Mouse (Mus musculus) forebrain, embryonic 12.5 days (tissue): ENCODE measurements around the gene Gse1. TPM values are rescaled to one million over a fixed set of nuclear protein-coding genes. Genes with fewer than 3 reads are reported as not detected.

Source experiments
- ATAC-seq: fragments of 200-750 bp; cut with Nextera tagmentation; 2 replicates; pipeline ENCODE4 v1.8.0; 2017; ENCODE audit warnings: moderate TSS enrichment; ENCODE audit not compliant: low FRiP score
- H3K27ac ChIP-seq: fragments of 300-500 bp; sonication (generic); 2 replicates; pipeline ENCODE4 v1.5.1; 2016; ENCODE audit warnings: mild to moderate bottlenecking
- H3K27me3 ChIP-seq: fragments of 300-500 bp; sonication (generic); 2 replicates; pipeline ENCODE4 v1.6.1; 2016; ENCODE audit warnings: mild to moderate bottlenecking
- H3K36me3 ChIP-seq: fragments of 300-500 bp; sonication (generic); replicated peaks from 2 replicates; pipeline ENCODE4 v1.6.1; 2016; ENCODE audit warnings: mild to moderate bottlenecking
- H3K4me1 ChIP-seq: fragments of 300-500 bp; sonication (generic); 2 replicates; pipeline ENCODE4 v1.6.1; 2016
- H3K4me2 ChIP-seq: fragments of 300-500 bp; sonication (generic); 2 replicates; pipeline ENCODE4 v1.6.1; 2016; ENCODE audit warnings: mild to moderate bottlenecking, moderate library complexity
- H3K4me3 ChIP-seq: fragments of 300-500 bp; sonication (generic); replicated peaks from 2 replicates; pipeline ENCODE4 v1.5.1; 2016; ENCODE audit warnings: mild to moderate bottlenecking
- H3K9ac ChIP-seq: fragments of 300-500 bp; sonication (generic); 2 replicates; pipeline ENCODE4 v1.6.1; 2016; ENCODE audit warnings: mild to moderate bottlenecking
- H3K9me3 ChIP-seq: fragments of 300-500 bp; sonication (generic); 2 replicates; pipeline ENCODE4 v1.6.1; 2016
- WGBS: fragments of 180-500 bp; shearing (Covaris S2); methylation state at CpG from one replicate; pipeline ENCODE4 v1.1.7; 2016; 5-methylcytosine and 5-hydroxymethylcytosine counted together
- polyA plus RNA-seq: library from polyadenylated mRNA; unstranded; fragments of >200 nt; fragmentation: Nextera tagmentation; extraction: Ambion mirVana; gene quantifications from 2 replicates; pipeline ENCODE4 v1.2.1, GENCODE M21; 2016

The Gse1 gene
- polyA plus RNA-seq, 1 experiment from 2014 or later = 20.4 TPM

DNA sequence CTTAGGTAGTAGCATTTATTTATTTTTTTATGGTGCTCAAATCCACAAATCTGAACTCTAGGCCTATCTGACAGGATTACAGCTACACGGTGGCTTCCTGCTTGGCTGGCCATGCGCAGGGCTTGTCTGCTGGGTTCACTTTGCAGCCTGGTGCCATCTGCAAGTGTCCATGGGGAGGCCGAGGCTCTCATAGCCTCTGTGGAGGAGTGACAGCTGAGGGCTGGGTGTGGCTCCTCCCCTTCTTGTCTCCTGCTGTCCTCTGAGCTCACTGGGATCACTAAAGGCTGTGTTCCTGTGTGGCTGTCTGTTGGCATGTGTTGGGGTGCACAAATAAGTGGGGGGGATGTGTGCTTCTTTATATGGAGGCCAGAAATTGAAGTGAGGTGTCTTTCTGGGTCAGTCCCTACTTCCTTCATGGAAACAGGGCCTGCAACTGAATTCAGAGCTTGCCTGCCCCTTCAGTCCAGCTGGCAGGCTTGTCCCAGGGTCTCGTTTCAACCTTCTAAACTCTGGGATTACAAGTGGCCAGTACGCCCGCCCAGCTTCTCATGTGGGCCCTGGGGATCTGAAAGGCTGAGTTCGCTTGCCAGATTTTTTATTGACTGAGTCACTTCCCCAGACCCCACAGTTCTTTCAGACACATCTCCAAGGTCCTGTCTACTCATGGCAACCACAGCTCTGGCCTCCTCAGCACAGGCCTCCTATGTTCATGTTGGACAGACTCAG is 12.7 kb upstream of the Gse1 start:
- peaks cover 44% of the 10 kb centered on the region for H3K4me1 ChIP-seq
- no peak for ATAC-seq
- H3K27ac ChIP-seq = peak overlapping the region; percentile 51; the same call in 1 of the 2 replicates

DNA sequence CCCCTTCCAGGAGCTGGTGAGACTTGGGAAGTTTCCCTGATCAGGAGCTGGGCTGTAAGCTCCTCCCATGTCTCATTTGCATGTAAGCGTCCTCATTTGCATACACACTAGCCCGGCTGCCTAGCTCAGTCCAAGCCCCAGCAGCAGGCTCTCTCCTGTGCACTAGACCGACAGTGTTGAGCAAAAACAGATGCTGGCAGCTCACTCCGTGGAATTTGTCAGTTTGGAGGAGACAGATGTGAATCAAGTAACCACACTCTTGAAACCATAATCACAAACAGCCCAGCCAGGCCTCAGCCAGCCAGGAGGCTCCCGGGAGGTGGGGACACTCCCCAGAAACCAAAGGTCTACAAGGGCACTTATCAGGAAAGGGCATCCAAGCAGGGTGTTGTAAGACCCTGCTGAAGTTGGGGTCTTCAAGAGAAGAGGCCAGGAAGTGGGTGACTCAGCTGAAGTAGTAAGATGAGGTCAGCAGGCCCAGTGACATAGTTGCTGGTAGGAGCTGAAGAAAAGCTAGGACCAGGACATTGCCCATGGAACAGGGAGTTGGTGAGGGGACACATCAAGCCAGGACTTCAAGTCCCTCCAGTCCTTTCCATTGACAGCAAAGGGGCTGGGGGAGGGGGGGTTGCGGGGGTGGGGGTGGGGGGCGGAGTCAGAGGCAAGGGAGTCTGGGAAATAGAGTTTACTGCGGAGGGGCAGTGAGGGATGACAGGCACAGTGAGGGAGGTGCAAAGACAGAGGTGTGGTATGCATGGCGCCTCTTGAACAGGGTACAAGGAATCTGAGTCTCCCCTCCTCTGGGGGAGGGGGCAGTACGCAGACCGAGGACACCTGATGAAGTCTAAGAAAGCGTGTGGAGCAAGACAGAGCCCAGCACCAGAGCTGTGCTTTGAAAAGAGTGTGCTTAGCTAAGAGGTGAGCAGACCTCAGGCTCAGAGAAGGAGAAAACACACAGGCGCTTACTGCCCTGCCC is 11.1 kb upstream of the Gse1 start:
- Histone ChIP-seq H3K27me3 (peaks cover 3% of the 10 kb centered on the region; the same call in 1 of the 2 replicates), H3K9me3 (no peaks in the 10 kb centered on the region), H3K36me3 (no peaks in the 10 kb centered on the region), H3K27ac (peak overlapping the region; percentile 68), H3K4me3 (no peak overlapping the region), H3K4me2 (peak overlapping the region; percentile 24; the same call in 1 of the 2 replicates), H3K4me1 (peaks cover 31% of the 10 kb centered on the region), H3K9ac (no peak overlapping the region)
- peak; percentile 87 for ATAC-seq
- 15% methylated on average over 13 of the region's 13 CpGs for WGBS

More for the DNA sequence above, 12.7 kb upstream of the Gse1 start:
- H3K27me3 ChIP-seq = peaks cover 3% of the 10 kb centered on the region; the same call in 1 of the 2 replicates
- no peak overlapping the region for H3K4me2 ChIP-seq
- H3K4me3 ChIP-seq = no peak overlapping the region
- H3K9me3 ChIP-seq = no peaks in the 10 kb centered on the region
- H3K36me3 ChIP-seq = no peaks in the 10 kb centered on the region
- no peak overlapping the region for H3K9ac ChIP-seq
- 53% methylated on average over 7 of the region's 7 CpGs for WGBS

- no peak overlapping the region for H3K9ac ChIP-seq
- 69% methylated on average over 11 of the region's 11 CpGs for WGBS
Observed at GRCm38 (mm10) chr8:120222548-120222947, 5.7 kb upstream of the Gse1 start.

GRCm38 (mm10) chr8:120224521-120225420 is 3.5 kb upstream of the Gse1 start:
- H3K36me3 ChIP-seq = no peaks in the 10 kb centered on the region
- 48% methylated on average over 10 of the region's 11 CpGs for WGBS
- peaks cover 59% of the 10 kb centered on the region for H3K4me1 ChIP-seq
- no peak for ATAC-seq
- H3K4me2 ChIP-seq = no peak overlapping the region
- no peaks in the 10 kb centered on the region for H3K9me3 ChIP-seq
- peak overlapping the region; percentile 26; the same call in 1 of the 2 replicates for H3K9ac ChIP-seq
- H3K27me3 ChIP-seq = peaks cover 11% of the 10 kb centered on the region
- no peak overlapping the region for H3K4me3 ChIP-seq
- H3K27ac ChIP-seq = peak overlapping the region; percentile 69

More at GRCm38 (mm10) chr8:120222548-120222947, 5.7 kb upstream of the Gse1 start:
- ATAC-seq = no peak
- Histone ChIP-seq H3K27me3 (no peaks in the 10 kb centered on the region), H3K27ac (no peak overlapping the region), H3K4me3 (no peak overlapping the region), H3K4me1 (peaks cover 47% of the 10 kb centered on the region), H3K9me3 (no peaks in the 10 kb centered on the region), H3K36me3 (no peaks in the 10 kb centered on the region), H3K4me2 (no peak overlapping the region)

DNA sequence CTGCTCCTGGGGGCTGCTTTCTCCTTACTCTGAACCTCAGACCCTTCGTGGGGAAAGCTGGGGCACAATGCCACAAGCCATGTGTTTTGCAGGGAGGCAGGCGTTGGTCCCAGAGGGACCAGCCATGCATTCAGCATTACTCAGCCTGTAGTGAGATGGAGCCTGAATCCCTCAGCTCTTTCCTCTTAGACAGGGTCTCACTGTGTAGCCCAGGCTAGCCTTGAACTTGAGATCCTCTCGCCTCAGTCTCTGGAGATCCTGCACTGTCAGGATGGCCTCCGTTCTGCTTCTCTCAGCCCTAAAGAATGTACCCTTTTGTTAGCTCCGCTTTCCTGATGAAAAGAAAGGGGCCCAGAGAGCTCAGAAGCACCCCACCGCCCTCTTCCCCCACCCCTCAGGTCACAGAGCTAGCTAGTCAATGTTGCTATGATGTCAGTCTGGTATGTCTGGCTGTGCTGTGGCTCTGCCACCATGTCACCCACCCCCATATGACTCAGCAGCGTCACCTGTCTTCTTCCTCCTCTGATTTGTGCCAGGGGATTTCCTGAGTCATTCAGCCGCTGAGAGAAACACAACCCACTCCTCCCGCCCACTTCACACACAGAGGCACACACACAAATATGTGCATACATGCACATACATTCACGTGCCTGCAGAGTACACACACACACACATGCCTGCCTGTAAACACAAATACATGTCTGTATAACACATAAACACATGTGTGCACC is 2.7 kb upstream of the Gse1 start:
- ATAC-seq = no peak; the same call in 1 of the 2 replicates
- no peaks in the 10 kb centered on the region for H3K9me3 ChIP-seq
- H3K27ac ChIP-seq = peak overlapping the region; percentile 69
- H3K4me2 ChIP-seq = no peak overlapping the region
- 0 out of 2 replicates have a peak overlapping the region, but pooled peaks have one; percentile 26 for H3K9ac ChIP-seq
- no peak overlapping the region for H3K4me3 ChIP-seq
- H3K36me3 ChIP-seq = no peaks in the 10 kb centered on the region
- 24% methylated on average over 10 of the region's 10 CpGs for WGBS
- H3K27me3 ChIP-seq = peaks cover 20% of the 10 kb centered on the region
- H3K4me1 ChIP-seq = peaks cover 67% of the 10 kb centered on the region

- no peaks in the 10 kb centered on the region for H3K36me3 ChIP-seq
- 53% methylated on average over 5 of the region's 5 CpGs for WGBS
- no peak overlapping the region; the same call in 1 of the 2 replicates for H3K9ac ChIP-seq
- H3K4me2 ChIP-seq = peak overlapping the region; percentile 96
- peaks cover 33% of the 10 kb centered on the region for H3K27me3 ChIP-seq
- ATAC-seq = no peak
- peaks cover 81% of the 10 kb centered on the region for H3K4me1 ChIP-seq
- no peak overlapping the region for H3K4me3 ChIP-seq
- no peaks in the 10 kb centered on the region for H3K9me3 ChIP-seq
- peak overlapping the region; percentile 77 for H3K27ac ChIP-seq
Observed at GRCm38 (mm10) chr8:120226700-120227577, 1.3 kb upstream of the Gse1 start.

GRCm38 (mm10) chr8:120227578-120227876 is 729 bp upstream of the Gse1 start:
- Histone ChIP-seq H3K4me1 (peaks cover 83% of the 10 kb centered on the region), H3K4me3 (peak overlapping the region; percentile 67), H3K9me3 (no peaks in the 10 kb centered on the region), H3K4me2 (peak overlapping the region; percentile 96), H3K27ac (peak overlapping the region; percentile 77), H3K27me3 (peaks cover 38% of the 10 kb centered on the region), H3K9ac (peak overlapping the region; percentile 71; the same call in 1 of the 2 replicates), H3K36me3 (no peaks in the 10 kb centered on the region)
- peak; percentile 15 for ATAC-seq

DNA sequence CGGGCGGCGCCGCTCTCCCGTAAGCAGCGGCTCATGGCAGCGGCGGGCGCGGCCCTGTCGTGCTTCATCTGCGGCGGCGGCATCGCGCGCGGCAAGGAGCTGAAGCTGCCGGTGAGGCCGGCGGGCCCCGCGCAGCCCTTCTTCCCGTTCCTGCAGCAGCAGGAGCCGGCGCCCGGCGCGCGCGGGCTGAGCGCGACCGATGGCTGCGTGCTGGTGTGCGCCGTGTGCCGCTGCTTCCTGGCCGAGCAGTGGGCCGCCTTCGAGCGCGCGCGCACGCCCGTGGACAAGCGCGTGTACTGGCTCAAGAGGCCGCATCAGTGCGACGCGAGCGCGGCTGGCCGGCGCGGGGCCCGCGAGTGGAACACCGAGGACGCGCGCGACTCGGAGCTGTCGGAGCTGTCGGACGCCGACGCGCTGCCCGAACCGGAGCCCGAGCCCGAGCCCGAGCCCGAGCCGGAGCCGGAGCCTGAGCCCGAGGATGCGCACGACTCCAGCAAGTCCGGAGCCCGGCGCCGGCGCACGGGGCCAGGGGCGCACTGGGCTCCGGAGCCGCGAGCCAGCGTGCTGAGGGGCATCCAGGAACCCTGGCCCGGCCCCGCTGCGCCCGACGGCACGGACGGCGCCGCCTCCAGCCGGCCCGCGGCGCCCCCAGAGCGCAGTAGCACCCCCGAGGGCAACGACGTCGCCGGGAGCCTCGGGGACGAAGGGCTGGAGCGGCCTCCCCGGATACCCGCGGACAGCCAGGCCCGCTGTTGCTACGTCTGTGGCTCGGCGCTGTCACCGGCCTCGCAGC is 721 bp downstream of the Gse1 start:
- no peaks in the 10 kb centered on the region for H3K36me3 ChIP-seq
- H3K27ac ChIP-seq = peak overlapping the region; percentile 77; the same call in 1 of the 2 replicates
- under 1% methylated on average over 104 of the region's 125 CpGs for WGBS
- peaks cover 50% of the 10 kb centered on the region for H3K27me3 ChIP-seq
- peaks cover 92% of the 10 kb centered on the region for H3K4me1 ChIP-seq
- peak overlapping the region; percentile 67 for H3K4me3 ChIP-seq
- H3K9ac ChIP-seq = peak overlapping the region; percentile 71
- ATAC-seq = peak; percentile 21; the same call in 1 of the 2 replicates
- H3K9me3 ChIP-seq = no peaks in the 10 kb centered on the region
- peak overlapping the region; percentile 96 for H3K4me2 ChIP-seq

DNA sequence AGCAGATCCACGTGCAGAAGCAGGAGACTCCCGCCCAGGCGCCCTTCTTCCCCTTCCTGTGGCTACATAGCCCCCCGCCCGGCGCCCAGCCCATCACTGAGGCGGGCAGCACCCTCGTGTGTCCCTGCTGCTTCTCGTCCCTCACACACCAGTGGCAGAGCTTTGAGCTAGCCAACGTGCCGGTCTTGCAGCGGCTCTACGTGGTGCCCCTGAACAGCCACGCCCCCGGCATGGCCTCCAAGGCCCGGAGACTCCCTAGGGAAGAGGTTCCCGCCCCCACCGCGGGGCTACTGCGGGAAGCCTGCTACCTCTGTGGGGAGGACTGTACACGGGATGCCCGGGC is 1.3 kb downstream of the Gse1 start:
- peaks cover 50% of the 10 kb centered on the region for H3K27me3 ChIP-seq
- WGBS = 1% methylated on average over 22 of the region's 22 CpGs
- no peaks in the 10 kb centered on the region for H3K9me3 ChIP-seq
- ATAC-seq = no peak
- peak overlapping the region; percentile 96 for H3K4me2 ChIP-seq
- H3K4me3 ChIP-seq = peak overlapping the region; percentile 67
- no peak overlapping the region for H3K27ac ChIP-seq
- peak overlapping the region; percentile 71 for H3K9ac ChIP-seq
- H3K36me3 ChIP-seq = no peaks in the 10 kb centered on the region
- peaks cover 92% of the 10 kb centered on the region for H3K4me1 ChIP-seq

DNA sequence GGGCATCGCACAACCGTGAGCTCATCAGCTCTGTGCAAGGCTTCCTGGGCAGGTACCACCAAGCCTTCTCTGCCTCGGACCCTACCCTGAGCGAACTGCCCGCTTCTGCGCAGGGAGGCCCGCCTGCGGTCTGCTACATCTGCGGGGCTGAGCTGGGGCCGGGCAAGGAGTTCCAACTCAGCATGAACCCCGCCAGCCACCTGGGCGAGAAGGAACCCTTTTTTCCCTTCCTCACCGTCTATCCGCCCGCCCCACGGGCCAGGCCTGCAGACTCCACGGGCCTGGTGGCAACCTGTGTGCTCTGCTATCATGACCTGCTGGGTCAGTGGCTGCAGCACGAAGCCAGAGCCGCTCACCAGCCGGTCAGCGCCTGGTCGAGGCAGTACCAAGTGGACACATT is 1.8 kb downstream of the Gse1 start:
- Histone ChIP-seq H3K27ac (0 out of 2 replicates have a peak overlapping the region, but pooled peaks have one; percentile 3), H3K9me3 (no peaks in the 10 kb centered on the region), H3K36me3 (no peaks in the 10 kb centered on the region), H3K4me1 (peaks cover 92% of the 10 kb centered on the region), H3K9ac (peak overlapping the region; percentile 71), H3K27me3 (peaks cover 50% of the 10 kb centered on the region), H3K4me2 (peak overlapping the region; percentile 96), H3K4me3 (peak overlapping the region; percentile 67)
- 8% methylated on average over 22 of the region's 22 CpGs for WGBS
- no peak for ATAC-seq
